Mouse (Mus musculus): ENCODE measurements around the gene Il31.

Il31 gene

GRCm38 (mm10) chr5:123489112-123489785 is at the start of gene Il31, which contains the start of gene Lrrc43:
Gene Il31, minus strand, starts transcription at chr5:123489489.
Gene Lrrc43, plus strand, starts transcription at chr5:123489305.
- POLR2A ChIA-PET: interaction anchor here (0.5 to 1.2 kb wide), 6 partner anchors 9 to 1409 kb away, joined by 3 to 5 read pairs (median 3); no protein-coding TSS in a partner anchor
- CTCF ChIA-PET: interaction anchor here in 3 of 4 experiments (0.6 to 1.2 kb wide), 6 partner anchors 11 to 256 kb away, joined by 3 to 11 read pairs (median 3); no protein-coding TSS in a partner anchor

GRCm38 (mm10) chr5:123533801-123534200 is 44.5 kb upstream of the Il31 start:
- CTCF ChIA-PET: no interaction called here
- POLR2A ChIA-PET: interaction anchor here in 1 of 4 experiments (1.8 kb wide), 1 partner anchor 9 kb away, joined by 4 read pairs; the partner anchor contains the start of gene Diablo

GRCm38 (mm10) chr5:123530056-123530455 is 40.8 kb upstream of the Il31 start:
- POLR2A ChIA-PET: interaction anchor here in 2 of 4 experiments (1.0 to 3.1 kb wide), 3 partner anchors 17 to 44 kb away, joined by 3 to 14 read pairs (median 4); no protein-coding TSS in a partner anchor
- CTCF ChIA-PET: interaction anchor here in 1 of 4 experiments (0.7 kb wide), 1 partner anchor 29 kb away, joined by 3 read pairs; no protein-coding TSS in a partner anchor

GRCm38 (mm10) chr5:123528641-123529040 is 39.4 kb upstream of the Il31 start:
- POLR2A ChIA-PET: interaction anchor here in 2 of 4 experiments (0.6 to 2.0 kb wide), 4 partner anchors 15 to 152 kb away, joined by 3 to 4 read pairs (median 3); no protein-coding TSS in a partner anchor

GRCm38 (mm10) chr5:123525916-123526495 is 36.7 kb upstream of the Il31 start:
- POLR2A ChIA-PET: interaction anchor here in 1 of 4 experiments (0.9 to 8.4 kb wide), 3 partner anchors 9 to 194 kb away, joined by 3 to 72 read pairs (median 3); partner anchors contain the start of gene B3gnt4
- CTCF ChIA-PET: no interaction called here

More at GRCm38 (mm10) chr5:123528641-123529040, 39.4 kb upstream of the Il31 start:
- CTCF ChIA-PET: interaction anchor here in 1 of 4 experiments (0.6 kb wide), 1 partner anchor 99 kb away, joined by 3 read pairs; no protein-coding TSS in a partner anchor

GRCm38 (mm10) chr5:123525281-123525680 is 36.0 kb upstream of the Il31 start, which contains the start of gene Gm49027:
Gene Gm49027, minus strand, starts transcription at chr5:123525488.
- POLR2A ChIA-PET: interaction anchor here (0.5 to 8.4 kb wide), 13 partner anchors 8 to 885 kb away, joined by 3 to 72 read pairs (median 3); partner anchors contain the start of gene B3gnt4 (in 1 of the 4)
- CTCF ChIA-PET: interaction anchor here in 2 of 4 experiments (0.5 to 1.8 kb wide), 4 partner anchors 10 to 111 kb away, joined by 3 to 5 read pairs (median 3); no protein-coding TSS in a partner anchor

- CTCF ChIA-PET: interaction anchor here in 3 of 4 experiments (0.6 to 1.8 kb wide), 7 partner anchors 13 to 170 kb away, joined by 3 to 5 read pairs (median 3); no protein-coding TSS in a partner anchor
- POLR2A ChIA-PET: interaction anchor here (0.5 to 8.4 kb wide), 32 partner anchors 8 to 832 kb away, joined by 3 to 72 read pairs (median 4); partner anchors contain the start of genes B3gnt4 (in 2 of the 4), Vps33a (in 2 of the 4), Clip1 (in 1 of the 4) and Kntc1 (in 1 of the 4)
These were observed 35.1 kb upstream of the Il31 start for GRCm38 (mm10) chr5:123524393-123524750.

GRCm38 (mm10) chr5:123523692-123524392 is 34.6 kb upstream of the Il31 start, which contains the start of gene Diablo:
Gene Diablo, minus strand, starts transcription at chr5:123524176.
- ChIA-PET POLR2A (interaction anchor here (0.5 to 8.4 kb wide), 31 partner anchors 8 to 833 kb away, joined by 3 to 72 read pairs (median 3); partner anchors contain the start of genes B3gnt4 (in 2 of the 4), Vps33a (in 2 of the 4), Clip1 (in 1 of the 4) and Kntc1 (in 1 of the 4)), CTCF (interaction anchor here in 3 of 4 experiments (0.5 to 1.8 kb wide), 9 partner anchors 12 to 1420 kb away, joined by 3 to 5 read pairs (median 3); no protein-coding TSS in a partner anchor)

GRCm38 (mm10) chr5:123522166-123522565 is 32.9 kb upstream of the Il31 start:
- ChIA-PET CTCF (no interaction called here), POLR2A (interaction anchor here in 3 of 4 experiments (0.6 to 8.4 kb wide), 5 partner anchors 10 to 211 kb away, joined by 3 to 72 read pairs (median 8); partner anchors contain the start of gene B3gnt4 (in 1 of the 3))

- POLR2A ChIA-PET: interaction anchor here (0.6 to 8.4 kb wide), 9 partner anchors 9 to 1158 kb away, joined by 3 to 72 read pairs (median 3); partner anchors contain the start of gene B3gnt4 (in 1 of the 4)
- CTCF ChIA-PET: interaction anchor here in 2 of 4 experiments (0.6 kb wide), 2 partner anchors 106 to 1081 kb away, joined by 3 to 4 read pairs; no protein-coding TSS in a partner anchor
These were observed 32.3 kb upstream of the Il31 start for GRCm38 (mm10) chr5:123521621-123522020.

GRCm38 (mm10) chr5:123520666-123521065 is 31.4 kb upstream of the Il31 start:
- ChIA-PET CTCF (interaction anchor here in 1 of 4 experiments (0.6 kb wide), 1 partner anchor 1490 kb away, joined by 3 read pairs; no protein-coding TSS in a partner anchor), POLR2A (interaction anchor here in 3 of 4 experiments (0.5 to 8.4 kb wide), 8 partner anchors 9 to 354 kb away, joined by 3 to 72 read pairs (median 5); partner anchors contain the start of genes B3gnt4 (in 1 of the 3) and Mlxip (in 1 of the 3))

- ChIA-PET CTCF (interaction anchor here in 2 of 4 experiments (0.7 to 1.3 kb wide), 3 partner anchors 105 to 1065 kb away, joined by 3 to 6 read pairs (median 6); no protein-coding TSS in a partner anchor), POLR2A (interaction anchor here in 3 of 4 experiments (1.4 to 1.7 kb wide), 3 partner anchors 9 kb away, joined by 3 to 5 read pairs (median 4); partner anchors contain the start of gene Diablo (in 3 of the 3))
These were observed 25.6 kb upstream of the Il31 start for GRCm38 (mm10) chr5:123514871-123515270.

- POLR2A ChIA-PET: interaction anchor here (0.5 to 7.3 kb wide), 20 partner anchors 9 to 567 kb away, joined by 3 to 72 read pairs (median 4); partner anchors contain the start of genes Diablo (in 4 of the 4) and Gm49027 (in 2 of the 4)
- CTCF ChIA-PET: interaction anchor here (0.5 to 1.7 kb wide), 11 partner anchors 13 to 362 kb away, joined by 3 to 6 read pairs (median 3); partner anchors contain the start of genes Wdr66 (in 2 of the 4), Diablo (in 1 of the 4) and Gm49027 (in 1 of the 4)
These were observed 22.8 kb upstream of the Il31 start for GRCm38 (mm10) chr5:123512102-123512501.

GRCm38 (mm10) chr5:123511426-123511825 is 22.1 kb upstream of the Il31 start:
- POLR2A ChIA-PET: interaction anchor here (0.8 to 7.3 kb wide), 13 partner anchors 9 to 166 kb away, joined by 3 to 72 read pairs (median 5); partner anchors contain the start of genes Diablo (in 4 of the 4) and Gm49027 (in 2 of the 4)
- CTCF ChIA-PET: interaction anchor here (0.9 to 1.7 kb wide), 9 partner anchors 10 to 361 kb away, joined by 3 to 10 read pairs (median 4); partner anchors contain the start of genes Wdr66 (in 2 of the 4), Diablo (in 1 of the 4) and Gm49027 (in 1 of the 4)

GRCm38 (mm10) chr5:123510160-123510559 is 20.9 kb upstream of the Il31 start, which contains the start of gene B3gnt4:
Gene B3gnt4, plus strand, starts transcription at chr5:123510460.
- ChIA-PET POLR2A (interaction anchor here in 2 of 4 experiments (1.0 to 7.3 kb wide), 6 partner anchors 11 to 100 kb away, joined by 3 to 72 read pairs (median 4); partner anchors contain the start of genes Diablo (in 2 of the 2) and Gm49027 (in 1 of the 2)), CTCF (interaction anchor here in 1 of 4 experiments (1.0 kb wide), 1 partner anchor 10 kb away, joined by 3 read pairs; no protein-coding TSS in a partner anchor)

GRCm38 (mm10) chr5:123508921-123509320 is 19.6 kb upstream of the Il31 start:
- ChIA-PET CTCF (interaction anchor here in 2 of 4 experiments (0.9 to 1.7 kb wide), 7 partner anchors 15 to 1269 kb away, joined by 3 to 11 read pairs (median 3); partner anchors contain the start of gene Diablo (in 1 of the 2)), POLR2A (interaction anchor here in 3 of 4 experiments (0.5 to 7.3 kb wide), 18 partner anchors 9 to 436 kb away, joined by 3 to 72 read pairs (median 5); partner anchors contain the start of genes Diablo (in 2 of the 3), Gm49027 (in 2 of the 3), Vps33a (in 2 of the 3) and Mlxip (in 1 of the 3))

Measured in embryonic stem cell, embryonic (primary cell).